8 mouse cellular contexts compared by ENCODE assay signal in genomic region chr2:71745610-71746374, GRCm38 (mm10). TPM values are rescaled to one million over a fixed set of nuclear protein-coding genes. Genes with fewer than 3 reads are reported as not detected.
DNase-seq lines count a peak whose midpoint lies in the region; ATAC-seq and TF ChIP-seq lines count a peak whose summit lies in the region.

Gene Itga6, plus strand, starts transcription at chr2:71745616.

- no peak within 1 kb of the TSS for H3K9ac ChIP-seq in midbrain, embryonic 15.5 days

- no peaks in the 10 kb centered on the region for H3K27me3 ChIP-seq in midbrain, embryonic 15.5 days (replicated peaks)

- H3K4me1 ChIP-seq in bone marrow, adult 2 months (ENCODE audit: control insufficient read depth, insufficient read depth, low read length) = peaks cover 5% of the 10 kb centered on the region
- H3K4me1 ChIP-seq in midbrain, embryonic 15.5 days = peaks cover 35% of the 10 kb centered on the region

- no peak for TF ChIP-seq POLR2A in bone marrow, adult 2 months (IDR thresholded peaks at IDR 0.05; ENCODE audit: borderline replicate concordance, control insufficient read depth, low read depth, low read length)

- DNase-seq in layer of hippocampus, adult 2 months (ENCODE audit: low spot score in 2 of 2) = no peak
- DNase-seq in layer of hippocampus, adult 9-11 months = no peak
- DNase-seq in layer of hippocampus, postnatal 10 days (ENCODE audit: low spot score in 2 of 2) = no peak
- DNase-seq in ovary, postnatal 36 days (ENCODE audit: low spot score) = no peak
- DNase-seq in kidney, adult 8-10 months = no peak

- H3K36me3 ChIP-seq in midbrain, embryonic 15.5 days (replicated peaks) = no peaks in the 10 kb centered on the region

- WGBS in bone marrow, adult 2 months = 88% methylated on average over 6 of the region's 6 CpGs
- WGBS in midbrain, embryonic 15.5 days = 67% methylated on average over 6 of the region's 6 CpGs

- peak within 1 kb of the TSS; percentile 65; the same call in 1 of the 2 replicates for H3K27ac ChIP-seq in layer of hippocampus, adult 2 months
- no peak within 1 kb of the TSS for H3K27ac ChIP-seq in bone marrow, adult 2 months (ENCODE audit: control insufficient read depth, insufficient read depth, low read depth, low read length, poor library complexity)
- no peak within 1 kb of the TSS for H3K27ac ChIP-seq in midbrain, embryonic 15.5 days

- no peaks in the 10 kb centered on the region for H3K9me3 ChIP-seq in midbrain, embryonic 15.5 days

- H3K4me3 ChIP-seq in layer of hippocampus, adult 2 months = no peak within 1 kb of the TSS
- H3K4me3 ChIP-seq in bone marrow, adult 2 months (replicated peaks; ENCODE audit: control insufficient read depth, low read depth, low read length) = no peak within 1 kb of the TSS
- H3K4me3 ChIP-seq in midbrain, embryonic 15.5 days = no peak within 1 kb of the TSS

- no peak for TF ChIP-seq CTCF in layer of hippocampus, adult 2 months (conservative IDR thresholded peaks at IDR 0.05)
- TF ChIP-seq CTCF in bone marrow, adult 2 months (IDR thresholded peaks at IDR 0.05; ENCODE audit: control insufficient read depth, insufficient read depth, low read length) = no peak

- H3K4me2 ChIP-seq in midbrain, embryonic 15.5 days = no peak within 1 kb of the TSS

- no peak for ATAC-seq in granulocyte monocyte progenitor cell, adult 5-6 weeks (replicated peaks; ENCODE audit: poor library complexity, severe bottlenecking)
- no peak for ATAC-seq in midbrain, embryonic 15.5 days (replicated peaks)

RNA-seq across cellular contexts. Expression of gene Itga6, which starts in this region (rescaled TPM):
- total RNA-seq in layer of hippocampus, adult 2 months (2021) = 10 to 100 TPM; 21.1 to 25.8 TPM
- polyA plus RNA-seq in bone marrow, adult 2 months (2011; ENCODE audit: insufficient read depth, insufficient read length, low replicate concordance, missing spikeins) = 22.9 and 38.3 TPM in 2 replicates
- total RNA-seq in granulocyte monocyte progenitor cell, adult 5-6 weeks (2014; fragmentation: Nextera tagmentation) = 32.9 and 48.6 TPM in 2 replicates
- 46.9 and 59.7 TPM in 2 replicates for total RNA-seq in granulocyte monocyte progenitor cell, adult 5-6 weeks (2017)
- 10 to 100 TPM; 45.8 to 48.3 TPM for total RNA-seq in layer of hippocampus, postnatal 10 days (2021)
- polyA plus RNA-seq in midbrain, embryonic 15.5 days (2015; fragmentation: Nextera tagmentation; extraction: Ambion mirVana) = 18.6 and 19.2 TPM in 2 replicates
